Mouse (Mus musculus) C2C12 (cell line): ENCODE results near the gene Tbc1d30.

ENCODE experiments used
- CEBPB ChIP-seq: IDR thresholded peaks from one replicate; pipeline ENCODE4 v1.6.1; 2011; ENCODE audit warnings: low read depth, mild to moderate bottlenecking, control low read depth, moderate library complexity
- CTCF ChIP-seq: IDR thresholded peaks from one replicate; pipeline ENCODE4 v1.5.1; 2011; ENCODE audit not compliant: control insufficient read depth, insufficient read depth, insufficient read length
- USF1 ChIP-seq: IDR thresholded peaks from one replicate; pipeline ENCODE4 v1.6.1; 2011; ENCODE audit warnings: low read depth, mild to moderate bottlenecking, control low read depth, moderate library complexity

DNA sequence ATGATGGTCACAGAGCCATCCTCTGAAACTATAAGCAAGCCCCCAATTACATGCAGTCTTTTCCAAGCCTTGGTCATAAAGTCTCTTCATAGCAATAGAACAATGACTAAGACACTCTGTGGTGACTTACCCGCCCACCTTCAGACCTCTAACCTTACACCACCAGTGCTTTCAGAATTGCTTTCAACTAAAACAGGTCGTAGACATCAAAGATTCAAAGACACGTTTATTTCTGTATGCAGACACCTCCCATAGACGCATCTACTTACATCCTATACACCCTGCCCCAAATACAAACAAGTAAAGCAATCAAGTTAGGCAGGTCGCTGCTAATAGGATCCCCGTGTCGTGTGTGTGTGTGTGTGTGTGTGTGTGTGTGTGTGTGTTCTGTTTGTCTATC is 50.4 kb downstream of the Tbc1d30 start:
- no peak for TF ChIP-seq CTCF
- no peak for TF ChIP-seq CEBPB
- TF ChIP-seq USF1 = no peak
